Mouse (Mus musculus): ENCODE results near the gene Mamdc4.

DNA sequence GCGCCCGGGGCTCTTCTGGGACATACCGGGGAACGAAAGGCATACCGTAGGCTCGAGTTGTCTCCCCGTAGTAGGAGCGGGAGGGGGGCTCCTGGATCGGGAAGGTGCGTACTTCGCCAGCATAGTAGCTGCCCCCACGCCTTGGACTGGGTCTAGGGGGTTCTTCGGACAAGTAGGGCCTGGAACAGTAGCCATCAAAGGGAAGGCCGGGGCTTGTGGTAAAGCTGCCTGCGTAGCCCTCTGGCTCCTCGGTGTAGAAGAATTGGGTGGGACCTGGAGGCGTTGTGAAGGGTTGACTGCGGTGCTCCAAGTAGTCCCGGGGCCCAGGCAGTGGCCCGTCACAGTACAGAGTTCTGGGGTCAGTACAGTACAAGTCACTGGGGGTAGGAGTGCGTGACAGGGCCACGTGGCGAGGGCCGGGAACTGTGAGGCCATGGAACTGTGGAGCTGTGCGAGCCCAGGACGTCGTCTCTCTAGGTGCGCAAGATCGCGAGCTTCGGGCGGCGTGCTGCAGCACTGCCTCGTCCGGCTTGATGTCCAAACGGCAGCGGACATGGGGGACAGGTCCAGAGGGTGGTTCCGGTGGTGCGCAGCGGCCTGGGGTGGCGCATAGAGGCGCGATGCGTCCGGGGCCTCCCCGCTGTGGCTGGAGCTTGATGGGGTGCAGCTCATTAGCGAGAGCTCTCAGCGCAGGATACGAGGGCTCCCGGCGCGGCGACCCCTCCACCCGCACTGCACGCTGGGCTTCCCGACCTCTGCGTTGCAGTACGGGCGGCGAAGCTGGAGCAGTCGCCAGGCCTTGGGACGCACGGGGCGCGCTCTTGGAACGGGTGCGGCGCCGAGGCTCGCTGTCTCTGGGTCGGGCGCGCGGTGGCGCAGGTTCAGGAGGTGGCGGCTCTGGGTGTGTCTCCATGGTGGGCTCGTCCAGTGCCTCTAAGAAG is 4.4 kb upstream of the Mamdc4 start:
- no peak for TF ChIP-seq CTCF (IDR thresholded peaks at IDR 0.05; ENCODE audit: borderline replicate concordance, insufficient read depth, low read length)
- TF ChIP-seq POLR2A (IDR thresholded peaks at IDR 0.05; ENCODE audit: low read depth, low read length), result no peak
